In the genomic region with DNA sequence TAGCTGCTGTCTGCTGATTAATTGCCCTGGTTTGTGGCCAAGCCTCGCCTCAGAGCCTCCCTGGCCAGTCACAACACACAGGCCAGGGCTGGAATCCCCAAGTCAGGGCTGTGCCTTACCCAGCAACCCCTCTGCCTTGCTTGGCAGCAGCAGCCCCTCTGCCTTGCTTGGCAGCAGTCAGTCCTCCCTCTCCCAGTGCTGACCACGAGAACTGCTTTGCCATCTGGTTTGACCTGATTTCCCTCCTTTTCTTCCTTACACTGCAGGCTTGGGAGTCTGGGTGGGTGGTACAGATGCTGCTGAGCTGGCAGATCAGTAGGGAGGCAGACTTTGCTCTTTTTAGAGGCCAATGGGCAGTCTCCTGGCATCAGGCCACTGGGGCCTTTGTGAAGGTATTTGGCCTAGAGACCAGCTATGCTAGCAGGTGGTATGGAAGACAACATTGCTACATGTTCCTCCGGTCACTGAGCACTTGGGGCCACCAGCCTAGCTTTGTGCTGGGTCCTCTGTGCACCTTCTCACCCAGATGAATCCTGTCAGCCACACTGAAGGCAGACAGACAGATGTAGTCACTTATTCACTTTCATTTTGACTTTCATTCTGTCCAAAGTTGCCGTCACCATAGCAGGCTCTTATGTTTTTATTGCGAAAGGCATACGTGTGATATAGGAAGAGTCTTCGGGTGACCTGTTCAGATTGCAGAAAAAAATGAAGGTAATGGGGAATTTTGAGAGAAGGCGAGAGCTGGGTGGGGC, we compare ENCODE assay signal across 8 mouse cellular contexts.
DNase-seq lines count a peak whose midpoint lies in the region; ATAC-seq and TF ChIP-seq lines count a peak whose summit lies in the region.

No protein-coding gene starts in this region.

- dilution Hi-C loops in CH12.LX (cut with MboI; ENCODE audit: extremely low pct_ligation_motif_present, extremely low pct_unique_long_range_greater_than_20kb, low sequenced_read_pairs), result no loop called here

- no peak for TF ChIP-seq RAD21 in CH12.LX (IDR thresholded peaks at IDR 0.05; ENCODE audit: low read depth, low read length)

- TF ChIP-seq POLR2A in heart, adult 2 months (IDR thresholded peaks at IDR 0.05; ENCODE audit: insufficient read depth, low read depth, low read length), result no peak
- no peak for TF ChIP-seq POLR2A in CH12.LX (IDR thresholded peaks at IDR 0.05; ENCODE audit: low read depth, low read length)

- ATAC-seq in heart, embryonic 12.5 days (ENCODE audit: insufficient number of reproducible peaks, low FRiP score), result no peak
- peak; percentile 92 for ATAC-seq in hindbrain, postnatal 0 days
- peak; percentile 76; the same call in 1 of the 2 replicates for ATAC-seq in neural tube, embryonic 15.5 days (ENCODE audit: low FRiP score)

- no peaks in the 10 kb centered on the region for H3K36me3 ChIP-seq in heart, adult 2 months (ENCODE audit: control insufficient read depth, insufficient read depth, low read length)
- H3K36me3 ChIP-seq in heart, embryonic 12.5 days, result no peaks in the 10 kb centered on the region
- H3K36me3 ChIP-seq in CH12.LX (replicated peaks in 1 of 2; ENCODE audit: control insufficient read depth in 1 of 2, insufficient read depth in 1 of 2, low read length in 1 of 2), result peaks cover 0 to 2% of the 10 kb centered on the region in 2 experiments
- H3K36me3 ChIP-seq in hindbrain, postnatal 0 days (ENCODE audit: insufficient read depth, low read length), result no peaks in the 10 kb centered on the region
- H3K36me3 ChIP-seq in neural tube, embryonic 15.5 days, result no peaks in the 10 kb centered on the region

- peak; percentile 40 to 63 for DNase-seq in heart, adult 2 months
- peak; percentile 71 for DNase-seq in CH12.LX (ENCODE audit: extremely low read depth)
- DNase-seq in cerebellum, postnatal 25 days, result peak; percentile 75 to 77
- DNase-seq in hindbrain, postnatal 0 days (ENCODE audit: low spot score), result peak; percentile 78
- peak; percentile 87 for DNase-seq in left cerebral cortex, postnatal 4 days
- DNase-seq in thymus, postnatal 14 days, result no peak

- H3K79me2 ChIP-seq in heart, adult 2 months (replicated peaks; ENCODE audit: control insufficient read depth, insufficient read depth, low read length), result no peaks in the 10 kb centered on the region
- no peaks in the 10 kb centered on the region for H3K79me2 ChIP-seq in CH12.LX (replicated peaks; ENCODE audit: control insufficient read depth, extremely low read depth, insufficient read depth, poor library complexity, severe bottlenecking)

- intact Hi-C loops in heart, adult 2 months (cut with DNase I), result no loop called here
- intact Hi-C loops in left cerebral cortex, postnatal 4 days (cut with DNase I), result no loop called here

- WGBS in heart, adult 2 months, result 75% methylated on average over 8 of the region's 8 CpGs
- 87% methylated on average over 8 of the region's 8 CpGs for WGBS in heart, embryonic 12.5 days
- WGBS in hindbrain, postnatal 0 days, result 63% methylated on average over 8 of the region's 8 CpGs
- 78% methylated on average over 8 of the region's 8 CpGs for WGBS in neural tube, embryonic 15.5 days

- TF ChIP-seq CTCF in heart, adult 2 months (IDR thresholded peaks at IDR 0.05), result no peak
- no peak for TF ChIP-seq CTCF in CH12.LX (conservative IDR thresholded peaks at IDR 0.05 in 1 of 2, IDR thresholded peaks at IDR 0.05 in 1 of 2; ENCODE audit: low read depth in 2 of 2, low read length in 2 of 2)
- no peak for TF ChIP-seq CTCF in hindbrain, postnatal 0 days (IDR thresholded peaks at IDR 0.05; ENCODE audit: low read depth)

- no peak for TF ChIP-seq EP300 in heart, adult 2 months (IDR thresholded peaks at IDR 0.05; ENCODE audit: insufficient read depth, low read depth, low read length)
- TF ChIP-seq EP300 in CH12.LX (IDR thresholded peaks at IDR 0.05; ENCODE audit: low read length), result peak; percentile 77

- no peak overlapping the region for H3K9ac ChIP-seq in heart, adult 2 months (ENCODE audit: low read depth, low read length)
- H3K9ac ChIP-seq in heart, embryonic 12.5 days, result no peak overlapping the region
- 0 out of 2 replicates have a peak overlapping the region, but pooled peaks have one; percentile 4 for H3K9ac ChIP-seq in CH12.LX (ENCODE audit: insufficient read depth, low read depth)
- no peak overlapping the region for H3K9ac ChIP-seq in hindbrain, postnatal 0 days (replicated peaks; ENCODE audit: low read length)
- H3K9ac ChIP-seq in neural tube, embryonic 15.5 days (replicated peaks), result no peak overlapping the region

- peaks cover 13% of the 10 kb centered on the region for H3K4me1 ChIP-seq in heart, adult 2 months (ENCODE audit: control insufficient read depth, insufficient read depth, low read length)
- H3K4me1 ChIP-seq in heart, embryonic 12.5 days (replicated peaks), result peaks cover 43% of the 10 kb centered on the region
- peaks cover 32 to 69% of the 10 kb centered on the region in 2 experiments for H3K4me1 ChIP-seq in CH12.LX (ENCODE audit: control insufficient read depth in 1 of 2, insufficient read depth in 2 of 2)
- H3K4me1 ChIP-seq in hindbrain, postnatal 0 days (ENCODE audit: insufficient read depth, low read length), result peaks cover 16% of the 10 kb centered on the region
- H3K4me1 ChIP-seq in neural tube, embryonic 15.5 days, result peaks cover 10% of the 10 kb centered on the region; the same call in 1 of the 2 replicates

- H3K4me3 ChIP-seq in heart, adult 2 months, result no peak overlapping the region
- no peak overlapping the region for H3K4me3 ChIP-seq in heart, embryonic 12.5 days
- peak overlapping the region in 1 of 3 experiments; percentile 19 for H3K4me3 ChIP-seq in CH12.LX (replicated peaks in 1 of 3; ENCODE audit: low read depth in 2 of 3, low read length in 2 of 3, poor library complexity in 1 of 3)
- H3K4me3 ChIP-seq in hindbrain, postnatal 0 days (ENCODE audit: low read length), result no peak overlapping the region
- H3K4me3 ChIP-seq in neural tube, embryonic 15.5 days (replicated peaks), result no peak overlapping the region

- no peak overlapping the region for H3K4me2 ChIP-seq in heart, embryonic 12.5 days
- peak overlapping the region; percentile 47 for H3K4me2 ChIP-seq in CH12.LX (ENCODE audit: insufficient read depth, low read depth, poor library complexity, severe bottlenecking)
- H3K4me2 ChIP-seq in hindbrain, postnatal 0 days (ENCODE audit: low read depth, low read length), result no peak overlapping the region
- H3K4me2 ChIP-seq in neural tube, embryonic 15.5 days, result no peak overlapping the region

- H3K27me3 ChIP-seq in heart, adult 2 months (ENCODE audit: control insufficient read depth, insufficient read depth, low read length), result no peaks in the 10 kb centered on the region
- no peaks in the 10 kb centered on the region for H3K27me3 ChIP-seq in heart, embryonic 12.5 days (replicated peaks)
- H3K27me3 ChIP-seq in CH12.LX (replicated peaks), result no peaks in the 10 kb centered on the region
- no peaks in the 10 kb centered on the region for H3K27me3 ChIP-seq in hindbrain, postnatal 0 days (ENCODE audit: insufficient read depth, low read length)
- no peaks in the 10 kb centered on the region for H3K27me3 ChIP-seq in neural tube, embryonic 15.5 days (replicated peaks)

- in situ Hi-C loops in CH12.LX (cut with MboI; ENCODE audit: low pct_ligation_motif_present, low pct_unique_long_range_greater_than_20kb, low sequenced_read_pairs), result no loop called here

- H3K27ac ChIP-seq in heart, adult 2 months, result peak overlapping the region; percentile 35; the same call in 1 of the 2 replicates
- no peak overlapping the region for H3K27ac ChIP-seq in heart, embryonic 12.5 days (ENCODE audit: poor library complexity, severe bottlenecking)
- H3K27ac ChIP-seq in CH12.LX (ENCODE audit: insufficient read depth, low read depth), result peak overlapping the region; percentile 21
- H3K27ac ChIP-seq in hindbrain, postnatal 0 days, result peak overlapping the region; percentile 67
- H3K27ac ChIP-seq in neural tube, embryonic 15.5 days (replicated peaks), result peak overlapping the region; percentile 68

- H3K9me3 ChIP-seq in heart, embryonic 12.5 days (replicated peaks), result peaks cover 3% of the 10 kb centered on the region; the same call in 1 of the 2 replicates
- H3K9me3 ChIP-seq in CH12.LX (replicated peaks; ENCODE audit: low read length), result peaks cover 1% of the 10 kb centered on the region
- no peaks in the 10 kb centered on the region for H3K9me3 ChIP-seq in hindbrain, postnatal 0 days (ENCODE audit: low read length)
- H3K9me3 ChIP-seq in neural tube, embryonic 15.5 days (replicated peaks), result no peaks in the 10 kb centered on the region

TF ChIP-seq in CH12.LX, 34 proteins besides CTCF, POLR2A, EP300 and RAD21 (continues in another document):
- TF ChIP-seq E2F4 (IDR thresholded peaks at IDR 0.05; ENCODE audit: insufficient replicate concordance, low read depth, low read length), result no peak
- TF ChIP-seq ELF1 (IDR thresholded peaks at IDR 0.05; ENCODE audit: low read depth, low read length), result no peak
- TF ChIP-seq SMC3 (IDR thresholded peaks at IDR 0.05; ENCODE audit: low read depth, low read length), result peak; percentile 18
- no peak for TF ChIP-seq ZC3H11A (IDR thresholded peaks at IDR 0.05; ENCODE audit: low read depth, low read length)
- TF ChIP-seq UBTF (IDR thresholded peaks at IDR 0.05; ENCODE audit: low read depth, low read length), result no peak
- TF ChIP-seq ETS1 (conservative IDR thresholded peaks at IDR 0.05; ENCODE audit: low read depth, low read length), result peak; percentile 85
- peak; percentile 32; the same call in 1 of the 2 replicates for TF ChIP-seq MAFK (IDR thresholded peaks at IDR 0.05; ENCODE audit: insufficient replicate concordance, low read length)
- TF ChIP-seq MYC (IDR thresholded peaks at IDR 0.05; ENCODE audit: low read depth, low read length), result no peak
- no peak for TF ChIP-seq USF2 (conservative IDR thresholded peaks at IDR 0.05; ENCODE audit: low read depth, low read length)
- TF ChIP-seq BHLHE40 (IDR thresholded peaks at IDR 0.05; ENCODE audit: low read depth, low read length), result peak; percentile 58; the same call in 1 of the 2 replicates
- peak; percentile 60 for TF ChIP-seq JUN (IDR thresholded peaks at IDR 0.05; ENCODE audit: insufficient read depth, low read depth, low read length)
- TF ChIP-seq TBP (conservative IDR thresholded peaks at IDR 0.05; ENCODE audit: low read depth, low read length), result peak; percentile 42; the same call in 1 of the 2 replicates
- no peak for TF ChIP-seq GABPA (IDR thresholded peaks at IDR 0.05; ENCODE audit: insufficient replicate concordance, low read depth, low read length)
- peak; percentile 96 for TF ChIP-seq IRF4 (IDR thresholded peaks at IDR 0.05; ENCODE audit: low read depth, low read length)
- TF ChIP-seq SIN3A (IDR thresholded peaks at IDR 0.05; ENCODE audit: low read length), result peak; percentile 71; the same call in 1 of the 2 replicates
- 0 out of 2 replicates have a peak, but pooled peaks have one; percentile 73 for TF ChIP-seq MXI1 (IDR thresholded peaks at IDR 0.05; ENCODE audit: low read depth, low read length)
- no peak for TF ChIP-seq POLR2AphosphoS2 (IDR thresholded peaks at IDR 0.05; ENCODE audit: low read depth, low read length)
- peak; percentile 88 for TF ChIP-seq MAZ (IDR thresholded peaks at IDR 0.05; ENCODE audit: low read depth, low read length)
- no peak; the same call in 1 of the 2 replicates for TF ChIP-seq HCFC1 (IDR thresholded peaks at IDR 0.05; ENCODE audit: low read depth, low read length)
- TF ChIP-seq RCOR1 (conservative IDR thresholded peaks at IDR 0.05; ENCODE audit: low read depth, low read length), result no peak
